Mouse (Mus musculus) neural tube, embryonic 13.5 days (tissue): Measurements from ENCODE around the gene Esr1. TPM values are rescaled to one million over a fixed set of nuclear protein-coding genes. Genes with fewer than 3 reads are reported as not detected.

Source experiments
- ATAC-seq: fragments of 200-750 bp; cut with Nextera tagmentation; 2 replicates; pipeline ENCODE4 v1.8.0; 2017; ENCODE audit warnings: low read depth, mild to moderate bottlenecking, moderate TSS enrichment, moderate library complexity
- H3K27ac ChIP-seq: fragments of 300-500 bp; sonication (generic); replicated peaks from 2 replicates; pipeline ENCODE4 v1.5.1; 2015; ENCODE audit warnings: moderate library complexity, mild to moderate bottlenecking, inconsistent platforms
- H3K27me3 ChIP-seq: fragments of 300-500 bp; sonication (generic); 2 replicates; pipeline ENCODE4 v1.6.1; 2015; ENCODE audit warnings: mild to moderate bottlenecking, inconsistent platforms
- H3K36me3 ChIP-seq: fragments of 300-500 bp; sonication (generic); 2 replicates; pipeline ENCODE4 v1.6.1; 2015; ENCODE audit warnings: mild to moderate bottlenecking, inconsistent platforms
- H3K4me1 ChIP-seq: fragments of 300-500 bp; sonication (generic); replicated peaks from 2 replicates; pipeline ENCODE4 v1.6.1; 2015; ENCODE audit warnings: inconsistent platforms
- H3K4me2 ChIP-seq: fragments of 300-500 bp; sonication (generic); 2 replicates; pipeline ENCODE4 v1.6.1; 2015; ENCODE audit warnings: inconsistent platforms, mild to moderate bottlenecking, moderate library complexity
- H3K4me3 ChIP-seq: fragments of 300-500 bp; sonication (generic); 2 replicates; pipeline ENCODE4 v1.5.1; 2015; ENCODE audit warnings: mild to moderate bottlenecking, inconsistent platforms
- H3K9ac ChIP-seq: fragments of 300-500 bp; sonication (generic); 2 replicates; pipeline ENCODE4 v1.6.1; 2015; ENCODE audit warnings: moderate library complexity, mild to moderate bottlenecking, inconsistent platforms
- H3K9me3 ChIP-seq: fragments of 300-500 bp; sonication (generic); 2 replicates; pipeline ENCODE4 v1.6.1; 2016; ENCODE audit warnings: inconsistent platforms
- WGBS: fragments of 180-500 bp; shearing (Covaris S2); methylation state at CpG from one replicate; pipeline ENCODE4 v1.1.7; 2015; 5-methylcytosine and 5-hydroxymethylcytosine counted together
- polyA plus RNA-seq: library from polyadenylated mRNA; unstranded; fragments of >200 nt; fragmentation: Nextera tagmentation; extraction: Ambion mirVana; gene quantifications from 2 replicates; pipeline ENCODE4 v1.2.1, GENCODE M21; 2015

The Esr1 gene
- polyA plus RNA-seq, 1 experiment from 2014 or later = 0.25 TPM

DNA sequence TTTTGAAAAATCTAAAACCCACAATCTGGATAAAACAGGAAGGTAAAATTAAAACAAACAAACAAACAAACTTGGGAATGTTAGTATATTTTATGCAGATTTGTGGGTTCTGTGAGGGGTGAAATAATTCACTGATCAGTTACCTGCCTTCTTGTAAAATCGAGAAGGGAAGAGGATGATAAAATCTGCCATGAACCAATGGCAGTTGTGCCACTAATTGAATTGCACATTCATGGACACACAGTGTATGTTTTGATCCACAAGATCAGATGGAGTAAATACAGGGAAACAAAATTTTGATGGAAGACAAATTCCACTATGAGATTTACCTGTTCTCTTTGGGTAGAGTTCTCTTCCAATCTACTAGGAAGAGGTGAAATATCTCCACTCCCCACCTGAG lies 418.5 kb downstream of the Esr1 start:
- Histone ChIP-seq H3K9ac (no peak overlapping the region), H3K4me3 (no peak overlapping the region), H3K27ac (no peak overlapping the region), H3K36me3 (0 out of 2 replicates have a peak, but pooled peaks cover 6% of the 10 kb centered on the region), H3K4me1 (0 out of 2 replicates have a peak, but pooled peaks cover 5% of the 10 kb centered on the region), H3K27me3 (0 out of 2 replicates have a peak, but pooled peaks cover 3% of the 10 kb centered on the region), H3K9me3 (no peaks in the 10 kb centered on the region), H3K4me2 (no peak overlapping the region)
- no peak for ATAC-seq
- 88% methylated on average over 1 of the region's 1 CpGs for WGBS

DNA sequence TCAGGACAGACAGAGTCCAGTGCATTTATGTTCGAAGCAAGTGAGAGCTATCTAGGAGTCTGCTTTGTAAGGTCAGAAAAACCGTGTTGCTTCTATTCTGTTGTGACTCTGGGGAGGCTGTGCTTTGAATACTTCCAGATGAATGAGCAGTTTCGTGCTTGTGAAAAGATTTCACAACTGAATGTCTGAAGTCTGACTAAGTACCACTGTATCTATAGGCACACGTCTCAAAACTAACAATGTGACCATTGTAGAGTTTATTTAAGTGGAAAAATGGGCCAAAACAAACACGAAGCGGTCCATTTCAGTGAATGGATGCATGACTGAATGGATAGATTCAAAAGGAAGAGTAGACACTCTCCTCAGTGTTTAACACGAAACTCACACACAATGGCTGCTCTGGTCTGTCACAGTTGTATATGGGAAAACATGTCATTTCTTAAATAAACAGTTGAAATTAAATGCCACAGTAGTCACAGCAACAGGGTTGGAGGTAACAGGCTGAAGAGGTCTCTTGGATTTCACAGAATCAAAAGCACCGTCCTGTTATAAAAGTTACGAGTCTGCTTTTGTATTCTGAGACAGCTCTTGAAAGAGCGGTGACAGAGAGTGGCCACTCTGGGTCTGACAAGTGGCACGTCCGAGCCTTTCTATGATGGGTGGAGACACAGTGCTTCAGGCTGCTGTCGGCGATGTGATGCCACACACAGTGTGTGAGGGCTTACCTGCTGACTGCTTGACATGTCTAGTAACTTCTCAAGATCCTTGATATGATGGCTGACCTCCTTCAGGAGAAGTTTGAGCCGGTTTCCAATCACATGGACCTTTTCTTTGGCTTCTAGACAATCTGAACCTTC lies 421.0 kb downstream of the Esr1 start:
- 0 out of 2 replicates have a peak, but pooled peaks cover 5% of the 10 kb centered on the region for H3K4me1 ChIP-seq
- WGBS = 29% methylated on average over 15 of the region's 15 CpGs
- ATAC-seq = peak; percentile 78
- H3K4me3 ChIP-seq = no peak overlapping the region
- H3K9ac ChIP-seq = no peak overlapping the region
- H3K36me3 ChIP-seq = peaks cover 10% of the 10 kb centered on the region; the same call in 1 of the 2 replicates
- H3K27me3 ChIP-seq = 0 out of 2 replicates have a peak, but pooled peaks cover 3% of the 10 kb centered on the region
- no peak overlapping the region for H3K27ac ChIP-seq
- no peaks in the 10 kb centered on the region for H3K9me3 ChIP-seq
- H3K4me2 ChIP-seq = no peak overlapping the region

DNA sequence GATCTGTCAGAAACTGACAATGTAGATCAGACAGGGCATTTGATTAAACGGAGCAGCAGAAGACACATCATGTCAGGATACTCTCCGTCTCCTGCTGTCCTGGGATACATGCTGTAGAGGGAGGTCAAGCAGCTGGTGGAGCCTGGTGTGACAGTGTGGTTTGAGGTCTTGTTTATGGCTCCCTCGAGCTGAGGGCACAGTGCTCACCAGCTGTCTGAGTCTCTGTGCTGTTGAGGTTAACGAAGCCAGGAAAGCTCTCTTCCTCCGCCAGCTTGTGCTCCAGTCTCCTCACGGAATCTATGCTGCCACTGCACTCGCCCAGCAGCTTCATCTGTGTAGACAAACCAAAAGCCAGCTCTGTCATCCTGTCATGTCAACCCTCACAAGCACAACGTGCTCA lies 429.9 kb downstream of the Esr1 start:
- Histone ChIP-seq H3K4me2 (no peak overlapping the region), H3K27me3 (no peaks in the 10 kb centered on the region), H3K4me3 (no peak overlapping the region), H3K9ac (no peak overlapping the region), H3K36me3 (peaks cover 30% of the 10 kb centered on the region), H3K4me1 (peaks cover 5% of the 10 kb centered on the region; the same call in 1 of the 2 replicates), H3K9me3 (no peaks in the 10 kb centered on the region), H3K27ac (no peak overlapping the region)
- no peak for ATAC-seq
- 53% methylated on average over 8 of the region's 8 CpGs for WGBS

DNA sequence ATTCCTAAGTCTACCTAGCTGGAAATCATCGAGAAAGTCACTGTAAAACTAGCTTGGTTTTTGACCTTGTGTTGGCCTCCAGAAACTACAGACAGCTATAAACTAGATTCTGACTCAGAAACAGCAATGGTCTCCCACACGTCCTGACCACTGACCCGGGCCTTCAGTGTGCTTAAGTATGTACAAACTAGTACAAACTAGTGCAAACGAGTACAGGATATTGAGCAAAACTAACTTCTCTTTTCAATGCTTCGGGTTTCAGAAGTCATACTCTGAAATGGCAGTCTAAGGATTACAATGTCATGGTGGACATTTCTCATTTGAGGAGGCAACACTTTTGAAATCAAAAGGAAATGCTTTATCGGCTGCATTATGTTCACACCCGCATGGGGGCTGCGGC lies 433.1 kb downstream of the Esr1 start:
- ATAC-seq = no peak
- peaks cover 5% of the 10 kb centered on the region; the same call in 1 of the 2 replicates for H3K4me1 ChIP-seq
- 92% methylated on average over 8 of the region's 8 CpGs for whole genome bisulfite sequencing
- no peaks in the 10 kb centered on the region for H3K9me3 ChIP-seq
- no peak overlapping the region for H3K4me2 ChIP-seq
- H3K27ac ChIP-seq = no peak overlapping the region
- H3K9ac ChIP-seq = no peak overlapping the region
- H3K36me3 ChIP-seq = peaks cover 44% of the 10 kb centered on the region
- H3K27me3 ChIP-seq = no peaks in the 10 kb centered on the region
- H3K4me3 ChIP-seq = no peak overlapping the region

DNA sequence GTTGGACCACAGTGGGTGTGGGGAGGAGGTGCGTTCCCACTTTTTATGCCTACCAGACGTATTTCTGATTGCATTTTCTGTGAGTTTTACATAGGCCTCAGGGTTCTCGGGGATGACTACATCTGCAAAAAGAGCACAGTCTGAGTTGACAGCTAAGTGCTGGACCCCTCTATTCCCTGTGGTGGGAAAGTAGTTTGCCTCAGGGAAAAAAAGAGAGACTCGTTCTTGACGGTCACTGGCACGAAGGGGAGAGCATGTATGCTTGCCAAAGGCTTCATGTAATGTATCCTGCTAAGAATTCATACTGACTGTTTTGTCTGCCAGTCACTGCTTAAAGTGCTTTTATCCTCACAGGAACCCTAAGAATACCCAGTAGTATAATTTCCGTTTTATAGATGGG lies 433.8 kb downstream of the Esr1 start:
- Histone ChIP-seq H3K9me3 (no peaks in the 10 kb centered on the region), H3K4me2 (no peak overlapping the region), H3K4me3 (no peak overlapping the region), H3K4me1 (peaks cover 5% of the 10 kb centered on the region; the same call in 1 of the 2 replicates), H3K36me3 (peaks cover 40% of the 10 kb centered on the region), H3K9ac (no peak overlapping the region), H3K27me3 (no peaks in the 10 kb centered on the region), H3K27ac (no peak overlapping the region)
- ATAC-seq = no peak
- WGBS = 74% methylated on average over 7 of the region's 7 CpGs

DNA sequence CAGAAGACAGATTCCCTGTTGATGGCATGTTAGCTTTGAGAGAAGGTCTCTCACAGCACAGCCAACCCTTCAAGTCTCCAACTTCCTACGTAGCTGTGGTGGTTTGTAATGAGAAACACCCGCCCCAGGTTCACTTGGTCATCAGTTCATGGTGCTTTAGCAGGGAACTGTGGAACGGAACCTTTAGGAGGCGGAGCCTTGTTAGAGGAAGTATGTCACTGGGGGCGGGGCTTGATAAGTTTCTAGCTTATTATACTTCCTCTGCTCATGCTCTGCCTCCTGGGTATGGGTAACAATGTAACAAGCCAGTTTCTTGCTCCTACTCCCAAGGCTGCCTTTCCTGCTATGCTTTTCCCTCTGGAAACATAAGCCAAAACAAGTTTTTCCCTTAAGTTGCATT lies 434.3 kb downstream of the Esr1 start:
- no peak for ATAC-seq
- 89% methylated on average over 5 of the region's 5 CpGs for WGBS
- Histone ChIP-seq H3K9me3 (no peaks in the 10 kb centered on the region), H3K9ac (no peak overlapping the region), H3K4me1 (peaks cover 5% of the 10 kb centered on the region; the same call in 1 of the 2 replicates), H3K36me3 (peaks cover 36% of the 10 kb centered on the region), H3K4me3 (no peak overlapping the region), H3K27me3 (no peaks in the 10 kb centered on the region), H3K4me2 (no peak overlapping the region), H3K27ac (no peak overlapping the region)

Other genes with a start within 250 kb of the Esr1 start
- gene Zbtb2, start 223.5 kb upstream of the Esr1 start, polyA plus RNA-seq = 16.9 and 17.2 TPM in 2 replicates
- gene Rmnd1, start 179.2 kb upstream of the Esr1 start, polyA plus RNA-seq = 52.2 and 58.9 TPM in 2 replicates
- gene Armt1, start 179.1 kb upstream of the Esr1 start, polyA plus RNA-seq = 15.0 and 15.7 TPM in 2 replicates
- gene Ccdc170, start 129.1 kb upstream of the Esr1 start, polyA plus RNA-seq = 0.08 TPM in 1 of 2 replicates, not detected in the other